Mouse (Mus musculus) small intestine, adult 2 months (tissue): ENCODE measurements around the gene Chn2. TPM values are rescaled to one million over a fixed set of nuclear protein-coding genes. Genes with fewer than 3 reads are reported as not detected.

Experiments
- H3K27ac ChIP-seq: fragments of 200-500 bp; 2 replicates; pipeline ENCODE4 v1.5.1; 2012; ENCODE audit warnings: low read depth, low read length, control low read depth, inconsistent platforms; ENCODE audit not compliant: insufficient read depth
- H3K27me3 ChIP-seq: fragments of 200-500 bp; 2 replicates; pipeline ENCODE4 v1.6.1; 2012; ENCODE audit warnings: mild to moderate bottlenecking, moderate library complexity, low read length, inconsistent platforms; ENCODE audit not compliant: control insufficient read depth, insufficient read depth
- H3K36me3 ChIP-seq: fragments of 200-500 bp; 2 replicates; pipeline ENCODE4 v1.6.1; 2012; ENCODE audit warnings: mild to moderate bottlenecking, low read length, control low read depth, inconsistent platforms; ENCODE audit not compliant: control insufficient read depth, insufficient read depth
- H3K4me1 ChIP-seq: fragments of 200-500 bp; 2 replicates; pipeline ENCODE4 v1.6.1; 2012; ENCODE audit warnings: low read length, inconsistent platforms, mixed read lengths; ENCODE audit not compliant: control insufficient read depth, insufficient read depth, insufficient read length
- H3K4me3 ChIP-seq: fragments of 200-500 bp; 2 replicates; pipeline ENCODE4 v1.5.1; 2012; ENCODE audit warnings: low read depth, mild to moderate bottlenecking, control low read depth, inconsistent platforms, low read length, moderate library complexity
- CTCF ChIP-seq: fragments of 200-500 bp; IDR thresholded peaks from 2 replicates; pipeline ENCODE4 v1.5.1; 2012; ENCODE audit warnings: low read depth, mild to moderate bottlenecking, control low read depth, inconsistent platforms, low read length, moderate library complexity, mixed read lengths; ENCODE audit not compliant: insufficient replicate concordance, insufficient read length; ENCODE audit errors: extremely low read depth
- POLR2A ChIP-seq: fragments of 200-500 bp; IDR thresholded peaks from 2 replicates; pipeline ENCODE4 v1.6.1; 2012; ENCODE audit warnings: low read depth, mild to moderate bottlenecking, control low read depth, inconsistent platforms, low read length, moderate library complexity
- WGBS: fragments of 180-500 bp; shearing (Covaris S2); methylation state at CpG from one replicate; pipeline ENCODE4 v1.1.7; 2018; 5-methylcytosine and 5-hydroxymethylcytosine counted together
- polyA plus RNA-seq: library from polyadenylated mRNA; depleted of rRNA; stranded (reverse); fragments of >200 nt; gene quantifications from 2 replicates; pipeline ENCODE4 v1.2.3, GENCODE M21; 2012

Chn2 gene
- polyA plus RNA-seq, 1 experiment, result 53.5 TPM

GRCm38 (mm10) chr6:54060258-54060657, 20.9 kb downstream of the Chn2 start:
- Histone ChIP-seq H3K27me3 (no peaks in the 10 kb centered on the region), H3K36me3 (no peaks in the 10 kb centered on the region), H3K27ac (no peak overlapping the region), H3K4me3 (no peak overlapping the region), H3K4me1 (peaks cover 7% of the 10 kb centered on the region; the same call in 1 of the 2 replicates)
- 82% methylated on average over 3 of the region's 3 CpGs for WGBS
- no peak for TF ChIP-seq POLR2A
- no peak for TF ChIP-seq CTCF

DNA sequence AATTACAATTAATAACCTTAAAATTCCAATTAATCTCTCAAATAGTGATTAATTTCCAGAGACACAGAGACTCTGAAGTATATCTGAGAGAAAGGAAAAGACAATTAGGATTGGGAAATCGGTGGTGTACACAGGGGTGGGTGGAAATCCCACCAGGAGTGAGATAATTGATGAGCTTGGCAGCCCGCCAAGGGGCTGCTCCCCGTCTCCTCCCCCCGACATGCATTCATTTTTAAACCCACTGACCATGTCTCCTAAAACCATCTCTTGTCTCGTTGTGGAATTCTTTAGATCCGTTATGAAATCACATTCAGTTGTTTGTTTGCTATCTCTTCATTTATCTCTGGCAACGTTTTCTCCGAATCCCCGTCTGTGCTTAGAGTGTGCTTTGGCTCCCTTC, 22.0 kb downstream of the Chn2 start:
- Histone ChIP-seq H3K27ac (no peak overlapping the region), H3K36me3 (no peaks in the 10 kb centered on the region), H3K4me3 (no peak overlapping the region), H3K4me1 (peaks cover 7% of the 10 kb centered on the region; the same call in 1 of the 2 replicates), H3K27me3 (no peaks in the 10 kb centered on the region)
- TF ChIP-seq CTCF (no peak), POLR2A (no peak)
- 39% methylated on average over 9 of the region's 9 CpGs for WGBS

DNA sequence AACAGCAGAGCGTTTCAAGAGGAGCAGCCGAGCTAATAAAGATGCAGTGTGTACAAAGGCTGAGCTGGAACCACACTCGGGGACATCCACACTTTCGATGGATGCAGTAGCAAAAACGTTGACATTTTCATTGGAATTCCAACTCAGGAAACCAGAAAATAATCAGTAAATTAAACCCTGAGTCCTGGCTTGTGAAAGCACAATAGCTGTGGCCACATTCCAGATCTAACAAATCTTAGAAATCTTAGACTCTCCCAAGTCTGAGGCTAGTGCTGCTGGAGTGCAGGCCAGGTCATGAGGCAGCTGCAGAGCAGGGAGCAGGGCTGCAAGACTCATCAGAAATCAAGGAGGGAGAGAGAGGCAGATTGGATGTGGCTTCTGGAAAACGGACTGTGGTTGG, 24.5 kb downstream of the Chn2 start:
- WGBS, result 73% methylated on average over 6 of the region's 6 CpGs
- Histone ChIP-seq H3K27me3 (no peaks in the 10 kb centered on the region), H3K27ac (no peak overlapping the region), H3K36me3 (no peaks in the 10 kb centered on the region), H3K4me1 (peaks cover 6% of the 10 kb centered on the region; the same call in 1 of the 2 replicates), H3K4me3 (no peak overlapping the region)
- TF ChIP-seq POLR2A, result no peak
- no peak for TF ChIP-seq CTCF

DNA sequence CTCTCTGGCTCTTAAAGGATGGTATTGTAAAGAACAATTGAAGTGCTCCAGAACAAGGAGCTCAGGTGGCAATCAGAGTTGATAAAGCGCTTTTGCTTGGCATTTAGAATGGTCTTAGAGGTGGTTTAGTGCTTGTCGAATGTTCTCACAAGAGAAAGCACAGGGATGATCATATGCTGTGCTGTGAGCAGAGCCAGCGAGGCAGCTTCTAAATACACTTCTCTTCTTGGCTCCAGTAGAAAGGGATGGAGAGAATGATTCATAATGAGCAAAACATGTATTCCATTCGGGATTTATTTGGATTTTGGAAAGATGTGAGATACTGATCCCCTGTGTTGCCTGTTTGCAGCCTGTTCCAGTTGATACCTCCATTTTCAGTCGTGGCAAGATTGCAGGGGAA, 28.0 kb downstream of the Chn2 start:
- Histone ChIP-seq H3K27me3 (no peaks in the 10 kb centered on the region), H3K4me1 (peaks cover 12% of the 10 kb centered on the region), H3K36me3 (no peaks in the 10 kb centered on the region), H3K4me3 (no peak overlapping the region), H3K27ac (no peak overlapping the region)
- 79% methylated on average over 5 of the region's 5 CpGs for WGBS
- TF ChIP-seq CTCF (no peak), POLR2A (no peak)

GRCm38 (mm10) chr6:54068882-54069281, 29.5 kb downstream of the Chn2 start:
- WGBS, result 83% methylated on average over 5 of the region's 5 CpGs
- H3K4me1 ChIP-seq, result peaks cover 10% of the 10 kb centered on the region
- no peaks in the 10 kb centered on the region for H3K36me3 ChIP-seq
- TF ChIP-seq POLR2A, result no peak
- TF ChIP-seq CTCF, result no peak
- no peak overlapping the region for H3K27ac ChIP-seq
- no peak overlapping the region for H3K4me3 ChIP-seq
- no peaks in the 10 kb centered on the region for H3K27me3 ChIP-seq

DNA sequence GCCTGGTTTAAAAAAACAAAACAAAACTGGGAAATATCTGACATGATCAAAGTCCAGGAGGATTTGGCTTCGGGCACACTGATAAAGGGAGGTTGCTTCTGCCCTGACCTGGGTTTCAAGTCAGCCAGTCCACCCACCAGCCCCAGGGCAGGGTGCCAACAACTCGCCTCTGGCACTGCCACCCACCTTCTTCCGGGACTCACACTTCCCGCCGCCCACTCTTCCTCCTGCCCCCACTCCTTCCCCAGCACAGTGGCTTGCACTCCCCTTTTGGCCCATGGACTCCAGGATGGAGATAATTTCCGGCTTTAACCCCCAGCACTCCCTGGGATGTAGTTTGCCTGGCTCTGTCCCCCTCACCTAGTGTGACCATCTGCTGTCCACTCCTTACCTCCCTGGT, 31.4 kb downstream of the Chn2 start:
- Histone ChIP-seq H3K27me3 (no peaks in the 10 kb centered on the region), H3K27ac (no peak overlapping the region), H3K4me3 (no peak overlapping the region), H3K36me3 (no peaks in the 10 kb centered on the region), H3K4me1 (peaks cover 10% of the 10 kb centered on the region)
- WGBS, result 20% methylated on average over 6 of the region's 6 CpGs
- TF ChIP-seq POLR2A (no peak), CTCF (no peak)

DNA sequence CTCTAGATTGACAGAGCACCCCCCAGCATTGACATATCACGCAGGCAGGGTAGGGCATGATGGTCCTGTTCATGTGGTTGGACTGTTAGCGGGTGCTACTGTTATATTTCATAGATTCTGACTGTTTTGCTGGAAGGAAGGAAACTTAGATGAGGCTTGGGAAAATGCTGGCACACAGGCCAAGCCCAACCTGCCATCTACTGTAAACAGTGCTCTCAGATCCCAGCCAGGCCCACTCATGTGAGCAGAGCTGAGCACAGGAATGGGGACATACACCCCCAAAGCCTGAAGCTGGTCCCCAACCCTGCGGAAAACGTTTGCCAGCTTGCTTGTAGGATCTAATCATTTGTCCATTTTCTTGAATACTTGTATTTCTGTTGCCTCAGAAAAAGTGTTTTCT, 32.1 kb downstream of the Chn2 start:
- Histone ChIP-seq H3K27me3 (no peaks in the 10 kb centered on the region), H3K36me3 (no peaks in the 10 kb centered on the region), H3K27ac (no peak overlapping the region), H3K4me1 (peaks cover 10% of the 10 kb centered on the region), H3K4me3 (no peak overlapping the region)
- 60% methylated on average over 4 of the region's 4 CpGs for WGBS
- TF ChIP-seq POLR2A (no peak), CTCF (no peak)

- WGBS, result 88% methylated on average over 4 of the region's 4 CpGs
- H3K27me3 ChIP-seq, result no peaks in the 10 kb centered on the region
- TF ChIP-seq POLR2A (no peak), CTCF (no peak)
- H3K4me3 ChIP-seq, result no peak overlapping the region
- peaks cover 9% of the 10 kb centered on the region for H3K4me1 ChIP-seq
- H3K36me3 ChIP-seq, result no peaks in the 10 kb centered on the region
- H3K27ac ChIP-seq, result no peak overlapping the region
Measured at GRCm38 (mm10) chr6:54074454-54074853, 35.1 kb downstream of the Chn2 start.

GRCm38 (mm10) chr6:54075419-54075818, 36.1 kb downstream of the Chn2 start:
- H3K27me3 ChIP-seq, result no peaks in the 10 kb centered on the region
- H3K4me3 ChIP-seq, result no peak overlapping the region
- H3K36me3 ChIP-seq, result no peaks in the 10 kb centered on the region
- TF ChIP-seq POLR2A (no peak), CTCF (no peak)
- WGBS, result 88% methylated on average over 6 of the region's 6 CpGs
- no peak overlapping the region for H3K27ac ChIP-seq
- peaks cover 6% of the 10 kb centered on the region for H3K4me1 ChIP-seq
